Mouse (Mus musculus) thymus, postnatal 14 days (tissue): ENCODE measurements around the gene Atp1a3.

Experiments
- DNase-seq: peaks from one replicate; pipeline ENCODE4 v3.0.0; 2021

The Atp1a3 gene

DNA sequence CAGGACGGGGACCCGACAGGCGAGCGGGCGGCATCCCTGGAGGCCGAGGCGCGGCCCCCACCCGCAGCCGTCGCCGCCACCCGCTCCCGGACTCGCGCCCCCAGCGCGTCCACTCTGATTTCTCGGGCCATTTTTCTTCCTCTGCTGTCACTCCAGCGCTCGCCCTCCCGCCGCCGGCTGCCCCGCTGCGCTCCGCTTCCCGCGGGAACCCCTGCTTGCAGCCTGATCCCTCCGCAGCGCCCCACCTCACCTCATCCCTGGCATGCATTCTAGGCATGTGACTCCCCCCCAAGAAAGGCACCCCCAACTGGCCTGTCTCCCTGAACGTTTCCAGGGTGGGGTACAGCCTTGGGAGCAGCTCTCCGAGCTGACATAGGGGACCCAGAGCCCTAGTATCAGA, 50.5 kb downstream of the Atp1a3 start:
- peak; percentile 24 for DNase-seq

DNA sequence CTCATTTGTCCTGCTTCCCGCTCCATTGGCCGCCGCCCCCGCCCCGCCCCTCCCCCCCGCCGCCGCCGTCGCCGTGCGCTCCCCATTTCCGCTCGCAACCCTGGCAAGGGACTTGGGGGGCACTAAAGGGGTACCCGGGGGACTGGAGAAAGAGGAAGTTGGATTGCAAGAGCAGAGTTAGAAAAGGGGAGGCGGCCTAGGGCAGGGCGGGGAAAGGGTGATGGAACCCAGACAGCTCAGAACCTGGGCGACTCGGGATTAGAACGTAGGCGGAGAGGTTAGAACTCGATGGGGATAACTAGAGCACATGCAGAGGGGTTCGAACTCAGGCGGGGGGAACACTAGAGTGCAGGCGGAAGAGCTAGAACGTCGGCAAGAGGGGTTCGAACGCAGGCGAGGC, 51.3 kb downstream of the Atp1a3 start:
- peak; percentile 81 for DNase-seq

DNA sequence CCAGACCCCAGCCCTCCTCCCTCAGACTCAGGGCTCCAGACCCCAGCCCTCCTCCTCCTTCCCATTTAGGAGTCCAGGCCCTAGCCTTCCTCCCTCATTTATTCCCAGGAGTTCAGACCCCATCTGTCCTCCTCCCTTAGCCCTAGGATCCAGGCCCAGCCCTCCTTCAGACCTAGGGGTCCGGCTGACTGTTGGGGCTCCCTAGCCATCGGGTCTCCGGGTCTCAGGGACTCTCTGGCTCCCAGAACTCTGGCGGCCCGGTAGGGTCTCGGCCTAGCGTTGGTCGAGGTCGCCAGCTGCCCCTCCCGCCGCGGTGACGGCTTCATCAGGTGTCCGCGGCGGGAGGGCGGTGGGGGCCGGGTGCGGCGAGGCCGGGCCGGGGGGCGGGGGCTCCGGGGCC, 51.8 kb downstream of the Atp1a3 start:
- no peak for DNase-seq

DNA sequence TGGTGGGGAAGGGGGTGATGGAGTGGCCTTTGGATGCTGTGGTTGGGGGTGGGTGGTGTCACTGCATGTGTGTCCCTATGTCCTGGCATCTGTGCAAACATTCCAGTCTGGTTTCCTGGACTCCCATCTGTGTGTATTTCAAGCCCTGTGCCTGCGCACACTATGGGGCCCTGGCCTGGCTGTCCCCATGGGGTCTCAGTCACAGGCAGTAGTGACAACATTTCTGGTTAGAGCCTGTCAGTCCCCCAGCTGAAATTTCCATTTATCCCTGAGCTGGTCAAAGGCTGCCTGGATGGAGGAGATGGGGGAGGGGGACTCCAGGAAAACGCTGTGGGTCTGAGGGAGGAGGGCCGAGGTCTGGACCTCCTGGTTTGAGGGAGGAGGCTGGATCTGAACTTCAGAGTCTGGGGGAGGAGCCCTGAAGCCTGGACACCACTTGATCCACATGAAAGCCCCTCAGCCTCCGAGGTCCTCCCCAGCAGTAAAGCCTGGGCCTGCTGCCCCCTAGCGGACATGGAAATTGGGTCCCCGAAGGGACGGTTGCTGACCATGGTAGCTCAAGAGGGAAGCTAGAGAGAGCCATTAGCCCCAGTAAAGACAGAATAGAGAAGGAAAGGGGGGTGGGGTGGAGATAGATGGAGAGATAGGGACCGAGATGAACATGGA, 55.7 kb downstream of the Atp1a3 start:
- peak; percentile 85 for DNase-seq

DNA sequence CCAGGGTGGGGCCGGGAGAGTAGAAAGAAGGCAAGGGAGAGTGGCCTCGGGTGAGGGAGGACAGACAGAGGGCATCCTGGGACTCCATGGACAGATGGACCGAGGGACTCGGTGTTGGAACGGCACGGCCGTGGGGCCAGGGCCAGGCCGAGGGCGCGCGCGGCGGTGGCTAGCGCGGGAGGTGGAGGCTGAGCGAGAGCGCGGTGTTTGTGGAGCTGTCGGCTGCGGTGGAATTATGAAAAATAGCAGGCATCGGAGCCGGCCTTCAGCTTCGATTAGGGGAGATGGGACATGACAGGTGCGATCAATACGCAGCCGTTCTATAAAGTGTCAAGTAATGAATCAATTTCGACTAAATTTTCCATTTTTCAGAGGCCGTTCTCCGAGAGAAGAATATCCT, 57.0 kb downstream of the Atp1a3 start:
- no peak for DNase-seq

DNA sequence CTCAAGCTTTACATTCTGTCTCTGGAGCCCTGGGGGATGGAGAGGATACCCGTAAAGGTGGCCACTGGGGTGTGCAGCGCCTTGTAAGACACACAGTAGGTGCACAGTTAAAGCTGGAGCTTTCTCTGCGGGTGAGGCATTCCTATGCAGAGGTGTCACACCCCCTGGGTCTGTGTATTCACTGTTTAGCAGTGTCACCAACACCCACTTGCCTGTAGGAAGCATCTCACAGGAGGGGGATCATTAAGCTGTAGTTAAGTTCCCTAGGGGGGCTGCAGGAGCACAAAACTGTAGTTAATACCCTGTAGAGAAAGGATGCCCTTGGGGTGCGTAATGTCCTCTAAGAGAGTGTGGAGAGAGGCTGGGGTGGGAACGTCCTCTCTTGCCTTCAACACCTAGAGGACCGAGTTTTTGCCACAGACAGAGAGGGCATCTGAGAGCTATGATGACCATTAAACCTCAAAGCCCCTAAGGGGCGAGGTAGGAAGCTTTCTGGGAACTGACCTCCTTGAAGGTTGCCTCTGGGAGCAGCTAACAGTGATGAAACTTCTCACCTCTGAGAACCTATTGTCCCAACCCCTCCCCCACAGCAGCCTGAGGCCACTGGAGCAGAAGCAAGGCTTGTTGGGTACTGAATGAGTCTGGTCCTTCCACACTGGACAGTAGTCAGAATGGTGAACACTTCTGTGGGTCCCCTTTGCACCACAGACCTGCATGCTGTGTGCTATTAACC, 58.3 kb downstream of the Atp1a3 start:
- no peak for DNase-seq

DNA sequence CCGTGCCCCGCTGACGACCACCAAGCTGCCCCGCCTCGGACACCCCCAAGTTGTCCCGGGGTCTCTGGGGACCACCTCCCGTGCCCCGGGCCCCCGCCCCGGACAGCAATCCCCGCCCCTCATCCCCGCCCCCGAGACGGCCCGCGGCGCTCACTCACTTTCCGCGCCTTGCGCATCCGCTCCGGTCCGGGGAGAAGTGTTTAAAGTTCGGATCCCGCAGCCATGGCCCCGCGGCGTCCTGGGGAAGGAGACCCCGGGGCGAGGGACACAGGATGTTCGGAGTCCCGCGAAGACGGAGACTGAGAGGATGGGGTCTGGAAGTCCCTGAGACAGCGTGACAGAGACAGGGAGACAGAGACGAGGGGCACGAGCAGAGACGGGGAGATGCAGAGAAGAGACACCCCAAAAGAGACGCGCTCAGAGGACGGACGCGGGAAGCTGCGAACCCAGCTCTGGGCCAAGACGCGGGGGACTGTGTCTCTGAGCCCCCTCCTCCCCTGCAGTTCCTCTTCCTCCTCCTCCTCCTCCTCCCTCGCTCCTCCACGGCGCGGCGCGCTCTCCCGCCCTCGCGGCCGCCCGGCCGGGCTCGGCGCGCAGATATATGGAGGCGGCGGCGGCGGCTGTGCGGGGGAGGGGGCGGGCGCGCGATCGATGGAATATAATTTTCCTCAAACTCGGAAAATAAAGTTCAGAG, 61.4 kb downstream of the Atp1a3 start, which contains the start of gene Gm4881:
Gm4881 (minus strand) TSS at position 238 of the 694 bp plus-strand sequence.
- DNase-seq = no peak

DNA sequence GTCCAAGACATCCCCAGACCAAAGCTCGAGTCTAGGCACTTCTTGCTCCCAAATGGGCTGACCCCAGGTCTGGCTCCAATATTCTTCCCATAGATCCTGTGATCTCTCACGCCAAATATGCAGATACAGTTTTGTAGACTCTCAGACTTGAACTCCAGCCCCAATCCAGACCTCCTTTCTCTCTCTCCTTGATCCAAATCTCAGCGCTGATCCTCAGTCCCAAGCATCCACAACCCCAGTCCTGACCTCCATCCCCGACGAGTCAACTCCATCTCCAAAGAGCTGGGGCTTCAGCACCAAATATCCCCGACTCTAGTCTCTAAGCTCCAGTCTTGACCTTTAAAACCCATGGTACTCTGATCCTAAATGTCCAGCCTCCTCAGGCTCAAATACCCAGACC, 62.1 kb downstream of the Atp1a3 start:
- no peak for DNase-seq

DNA sequence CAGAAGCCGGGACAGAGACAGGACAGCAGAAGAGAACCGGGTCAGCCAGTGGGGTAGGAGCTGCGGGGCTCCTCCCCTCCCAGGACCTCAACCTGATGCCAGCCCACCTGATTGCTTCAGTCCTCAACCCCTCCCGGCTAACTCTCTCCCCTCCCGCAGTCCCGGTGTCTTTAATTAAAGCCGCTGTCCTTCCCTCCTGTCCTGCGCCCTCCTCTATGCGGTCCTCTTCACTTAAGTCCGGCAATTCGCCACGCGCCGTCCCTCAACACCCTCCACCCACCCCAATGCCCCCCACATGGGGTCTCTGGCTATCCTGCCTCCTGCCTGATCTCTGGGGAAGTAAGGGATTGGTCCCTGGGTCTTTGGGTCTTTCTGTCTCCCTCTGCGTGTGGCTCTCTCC, 74.1 kb downstream of the Atp1a3 start:
- DNase-seq = no peak

DNA sequence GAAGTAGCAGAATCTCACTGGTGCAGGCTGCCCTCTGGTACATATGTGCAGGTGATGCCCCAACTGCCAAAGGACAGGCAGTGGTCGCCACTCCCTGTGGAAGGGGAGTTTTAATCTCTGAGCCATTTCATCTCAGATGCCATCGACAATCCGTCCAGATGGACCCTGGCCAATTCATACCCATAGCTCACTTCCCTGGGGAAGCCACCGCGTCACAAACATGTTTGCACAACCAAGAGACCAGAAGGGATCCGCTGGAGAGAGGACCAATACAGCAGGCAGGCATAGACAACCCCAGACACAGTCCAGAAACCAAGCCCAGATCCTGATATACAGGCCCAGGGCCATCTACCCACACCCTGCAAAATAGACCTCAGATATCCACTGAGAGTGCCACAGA, 75.3 kb downstream of the Atp1a3 start:
- DNase-seq = no peak
